Mouse (Mus musculus) limb, embryonic 11.5 days (tissue): ENCODE data around the gene 1700109H08Rik. TPM values are rescaled to one million over a fixed set of nuclear protein-coding genes. Genes with fewer than 3 reads are reported as not detected.
"Not testable (repeated sequence)": the region's sequence is repeated elsewhere in the genome, so short reads cannot be mapped to it uniquely, and the experiment has no call there.

Experiments
- ATAC-seq: fragments of 200-750 bp; cut with Nextera tagmentation; 2 replicates; pipeline ENCODE4 v1.8.0; 2017; ENCODE audit warnings: low read depth; ENCODE audit not compliant: insufficient number of reproducible peaks, low FRiP score, low TSS enrichment
- DNase-seq: peaks from one replicate; pipeline ENCODE4 v3.0.0-alpha.2; 2015; ENCODE audit warnings: low spot score
- H3K27ac ChIP-seq: fragments of 300-500 bp; sonication (generic); replicated peaks from 2 replicates; pipeline ENCODE4 v1.5.1; 2014; ENCODE audit warnings: low read depth, mild to moderate bottlenecking, low read length
- H3K27me3 ChIP-seq: fragments of 300-500 bp; sonication (generic); 2 replicates; pipeline ENCODE4 v1.6.1; 2014; ENCODE audit warnings: mild to moderate bottlenecking, low read length, mixed read lengths; ENCODE audit not compliant: control insufficient read depth, insufficient read depth
- H3K36me3 ChIP-seq: fragments of 300-500 bp; sonication (generic); 2 replicates; pipeline ENCODE4 v1.6.1; 2014; ENCODE audit warnings: mild to moderate bottlenecking, low read length, moderate library complexity, mixed read lengths; ENCODE audit not compliant: control insufficient read depth, insufficient read depth
- H3K4me1 ChIP-seq: fragments of 300-500 bp; sonication (generic); 2 replicates; pipeline ENCODE4 v1.6.1; 2014; ENCODE audit warnings: low read length, mixed read lengths; ENCODE audit not compliant: control insufficient read depth, insufficient read depth
- H3K4me2 ChIP-seq: fragments of 300-500 bp; sonication (generic); 2 replicates; pipeline ENCODE4 v1.6.1; 2014; ENCODE audit warnings: low read depth, mild to moderate bottlenecking, moderate library complexity; ENCODE audit not compliant: severe bottlenecking
- H3K4me3 ChIP-seq: fragments of 300-500 bp; sonication (generic); 2 replicates; pipeline ENCODE4 v1.5.1; 2014; ENCODE audit warnings: low read depth, low read length
- H3K9ac ChIP-seq: fragments of 300-500 bp; sonication (generic); 2 replicates; pipeline ENCODE4 v1.6.1; 2014; ENCODE audit warnings: mild to moderate bottlenecking, low read length
- H3K9me3 ChIP-seq: fragments of 300-500 bp; sonication (generic); 2 replicates; pipeline ENCODE4 v1.6.1; 2016; ENCODE audit warnings: low read length; ENCODE audit not compliant: control insufficient read depth
- WGBS: fragments of 180-500 bp; shearing (Covaris S2); extraction: QIAGEN DNeasy Blood & Tissue Kit; methylation state at CpG from one replicate; pipeline ENCODE4 v1.1.7; 2014; 5-methylcytosine and 5-hydroxymethylcytosine counted together
- polyA plus RNA-seq: library from polyadenylated mRNA; unstranded; fragments of >200 nt; fragmentation: Nextera tagmentation; extraction: Ambion mirVana; gene quantifications from 2 replicates; pipeline ENCODE4 v1.2.1, GENCODE M21; 2014

1700109H08Rik gene
- polyA plus RNA-seq, 1 experiment from 2014 or later: 3.2 TPM

- Histone ChIP-seq H3K9ac (no peak overlapping the region), H3K4me2 (no peak overlapping the region), H3K27me3 (no peaks in the 10 kb centered on the region), H3K9me3 (no peaks in the 10 kb centered on the region), H3K4me3 (no peak overlapping the region), H3K36me3 (peaks cover 9% of the 10 kb centered on the region; the same call in 1 of the 2 replicates), H3K4me1 (no peaks in the 10 kb centered on the region), H3K27ac (no peak overlapping the region)
- ATAC-seq (no peak), DNase-seq (no peak)
- 95% methylated on average over 7 of the region's 7 CpGs for WGBS
These were observed 37.9 kb downstream of the 1700109H08Rik start for GRCm38 (mm10) chr5:3609241-3609640.

DNA sequence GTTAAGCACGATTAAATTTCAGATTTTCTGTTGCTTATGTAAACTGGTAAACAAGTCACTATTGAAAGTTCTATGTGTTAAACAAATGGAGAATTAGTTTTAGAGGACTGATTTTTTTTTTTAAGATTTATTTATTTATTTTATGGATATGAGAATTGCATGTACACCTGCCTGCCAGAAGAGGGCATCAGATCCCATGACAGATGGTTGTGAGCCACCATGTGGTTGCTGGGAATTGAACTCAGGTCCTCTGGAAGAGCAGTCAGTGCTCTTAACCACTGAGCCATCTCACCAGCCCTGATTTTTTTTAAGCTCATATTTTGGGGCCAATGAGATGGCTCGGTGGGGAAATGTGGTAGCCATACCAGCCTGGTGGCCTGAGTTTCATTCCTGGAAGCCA lies 40.5 kb downstream of the 1700109H08Rik start:
- not testable (repeated sequence) for ATAC-seq, DNase-seq, H3K36me3 ChIP-seq, H3K27ac ChIP-seq, H3K4me1 ChIP-seq, H3K4me2 ChIP-seq, H3K4me3 ChIP-seq, H3K27me3 ChIP-seq, H3K9ac ChIP-seq, H3K9me3 ChIP-seq
- WGBS: 94% methylated on average over 2 of the region's 2 CpGs

GRCm38 (mm10) chr5:3620486-3620885 lies 49.1 kb downstream of the 1700109H08Rik start:
- no peaks in the 10 kb centered on the region for H3K36me3 ChIP-seq
- H3K9me3 ChIP-seq: no peaks in the 10 kb centered on the region
- no peaks in the 10 kb centered on the region for H3K4me1 ChIP-seq
- no peak overlapping the region for H3K4me3 ChIP-seq
- no peak overlapping the region for H3K9ac ChIP-seq
- ATAC-seq (no peak), DNase-seq (no peak)
- no peak overlapping the region for H3K4me2 ChIP-seq
- no peak overlapping the region for H3K27ac ChIP-seq
- H3K27me3 ChIP-seq: no peaks in the 10 kb centered on the region
- 87% methylated on average over 7 of the region's 7 CpGs for WGBS

DNA sequence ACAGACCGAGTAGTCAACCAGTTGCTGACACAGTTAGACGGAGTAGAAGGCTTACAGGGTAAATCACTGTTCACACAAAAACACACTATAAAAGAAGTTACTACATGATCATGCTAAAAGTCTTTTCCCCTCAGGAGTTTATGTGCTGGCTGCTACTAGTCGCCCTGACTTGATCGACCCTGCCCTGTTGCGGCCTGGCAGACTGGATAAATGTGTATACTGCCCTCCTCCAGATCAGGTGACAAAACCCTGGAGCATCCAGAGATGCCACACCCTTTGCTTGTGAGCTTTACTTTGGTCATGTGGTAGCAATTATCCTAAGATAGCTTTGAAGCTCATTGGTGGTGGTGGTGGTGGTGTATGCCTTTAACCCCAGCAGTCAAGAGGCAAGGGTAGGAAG lies 58.7 kb downstream of the 1700109H08Rik start:
- no peaks in the 10 kb centered on the region for H3K36me3 ChIP-seq
- no peak overlapping the region for H3K27ac ChIP-seq
- WGBS: 90% methylated on average over 5 of the region's 5 CpGs
- DNase-seq (no peak), ATAC-seq (no peak)
- no peaks in the 10 kb centered on the region for H3K27me3 ChIP-seq
- H3K4me2 ChIP-seq: no peak overlapping the region
- H3K4me3 ChIP-seq: no peak overlapping the region
- no peaks in the 10 kb centered on the region for H3K9me3 ChIP-seq
- no peak overlapping the region for H3K9ac ChIP-seq
- peaks cover 3% of the 10 kb centered on the region; the same call in 1 of the 2 replicates for H3K4me1 ChIP-seq

DNA sequence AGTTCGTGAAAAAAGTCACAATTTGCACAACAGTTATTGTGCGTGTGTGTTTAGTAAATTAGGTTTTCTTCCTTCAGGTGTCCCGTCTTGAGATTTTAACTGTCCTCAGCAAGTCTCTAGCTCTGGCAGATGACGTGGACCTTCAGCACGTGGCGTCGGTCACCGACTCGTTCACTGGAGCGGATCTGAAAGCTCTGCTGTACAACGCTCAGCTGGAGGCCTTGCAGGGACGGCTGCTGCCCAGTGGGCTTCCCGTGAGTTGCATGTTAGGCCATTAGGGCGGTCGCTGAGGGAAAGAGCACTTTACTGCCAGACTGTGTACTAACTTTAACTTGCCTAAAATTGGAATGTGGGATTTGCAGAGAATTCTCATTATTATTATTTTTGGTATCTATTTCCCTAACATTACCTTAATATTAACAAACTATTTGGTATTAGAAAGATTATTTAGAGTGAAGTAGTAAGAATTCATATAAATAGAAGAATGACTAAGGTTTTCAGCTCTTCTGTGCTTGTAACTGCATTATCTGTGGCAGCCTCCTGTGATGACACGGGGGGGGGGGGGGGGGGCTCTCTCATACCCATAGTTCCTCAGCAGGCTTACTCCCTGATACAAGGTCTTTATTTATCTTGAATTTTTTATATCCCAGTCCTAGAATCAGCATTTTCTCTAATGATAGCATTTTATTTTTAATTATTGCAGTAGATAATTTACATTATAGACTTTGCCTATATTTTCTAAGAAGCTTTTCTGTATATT lies 60.3 kb downstream of the 1700109H08Rik start:
- Histone ChIP-seq H3K27me3 (no peaks in the 10 kb centered on the region), H3K4me2 (no peak overlapping the region), H3K4me1 (peaks cover 3% of the 10 kb centered on the region; the same call in 1 of the 2 replicates), H3K4me3 (no peak overlapping the region), H3K27ac (no peak overlapping the region), H3K9me3 (no peaks in the 10 kb centered on the region), H3K9ac (no peak overlapping the region), H3K36me3 (peaks cover 3% of the 10 kb centered on the region; the same call in 1 of the 2 replicates)
- ATAC-seq (no peak), DNase-seq (peak; percentile 32)
- 65% methylated on average over 16 of the region's 16 CpGs for WGBS

- Histone ChIP-seq H3K27ac (no peak overlapping the region), H3K4me3 (no peak overlapping the region), H3K36me3 (peaks cover 3% of the 10 kb centered on the region; the same call in 1 of the 2 replicates), H3K9me3 (no peaks in the 10 kb centered on the region), H3K27me3 (no peaks in the 10 kb centered on the region), H3K4me2 (no peak overlapping the region), H3K4me1 (peaks cover 3% of the 10 kb centered on the region; the same call in 1 of the 2 replicates), H3K9ac (no peak overlapping the region)
- 67% methylated on average over 5 of the region's 5 CpGs for WGBS
- ATAC-seq (no peak), DNase-seq (no peak)
These were observed 60.9 kb downstream of the 1700109H08Rik start for GRCm38 (mm10) chr5:3632285-3632684.

DNA sequence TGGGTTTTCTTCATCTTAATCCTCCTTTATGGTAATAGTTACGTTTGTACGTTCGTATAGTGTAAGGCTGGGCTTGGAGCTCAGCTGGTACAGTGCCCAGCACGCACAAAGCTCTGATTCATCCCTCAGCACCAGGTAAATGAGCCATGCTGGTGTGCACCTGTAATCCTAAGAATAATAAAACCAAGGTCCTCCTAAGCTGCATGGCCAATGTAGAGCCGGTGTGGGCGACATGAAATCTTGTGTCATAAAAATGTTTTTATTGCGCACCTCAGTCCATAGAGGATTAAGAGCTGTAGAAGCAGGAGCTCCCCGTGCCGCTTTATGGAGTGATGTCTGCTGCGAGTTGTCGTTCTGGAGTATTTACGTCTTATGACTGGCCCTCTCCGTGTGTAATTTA lies 61.9 kb downstream of the 1700109H08Rik start:
- Histone ChIP-seq H3K27ac (no peak overlapping the region), H3K36me3 (peaks cover 3% of the 10 kb centered on the region; the same call in 1 of the 2 replicates), H3K27me3 (no peaks in the 10 kb centered on the region), H3K4me3 (no peak overlapping the region), H3K4me1 (peaks cover 3% of the 10 kb centered on the region; the same call in 1 of the 2 replicates), H3K9me3 (no peaks in the 10 kb centered on the region), H3K4me2 (no peak overlapping the region), H3K9ac (no peak overlapping the region)
- ATAC-seq: no peak
- WGBS: 91% methylated on average over 13 of the region's 13 CpGs
- no peak for DNase-seq

DNA sequence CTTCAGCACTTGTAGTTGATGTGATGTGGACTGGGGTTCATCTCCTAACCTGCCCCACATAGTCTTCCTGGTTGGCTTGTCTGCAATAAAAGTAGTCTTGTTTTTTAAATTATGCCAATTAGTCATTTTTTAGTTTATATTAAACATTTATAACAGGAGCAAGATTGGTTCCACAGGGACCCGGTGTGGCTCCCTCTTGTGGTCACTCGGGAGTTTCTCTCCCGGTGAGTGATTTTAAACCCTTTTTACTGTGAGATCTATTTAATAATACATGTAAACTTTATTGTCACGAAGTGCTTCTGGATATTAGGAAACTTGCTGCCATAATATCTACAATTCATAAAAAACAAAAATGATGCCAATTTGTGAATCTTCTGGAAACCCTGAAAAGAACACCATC lies 62.6 kb downstream of the 1700109H08Rik start:
- 64% methylated on average over 4 of the region's 4 CpGs for WGBS
- H3K4me1 ChIP-seq: peaks cover 3% of the 10 kb centered on the region; the same call in 1 of the 2 replicates
- H3K4me2 ChIP-seq: no peak overlapping the region
- H3K27me3 ChIP-seq: no peaks in the 10 kb centered on the region
- no peak overlapping the region for H3K27ac ChIP-seq
- no peak for ATAC-seq
- H3K9ac ChIP-seq: no peak overlapping the region
- H3K36me3 ChIP-seq: peaks cover 3% of the 10 kb centered on the region; the same call in 1 of the 2 replicates
- no peaks in the 10 kb centered on the region for H3K9me3 ChIP-seq
- peak; percentile 29 for DNase-seq
- H3K4me3 ChIP-seq: no peak overlapping the region
